Mouse (Mus musculus) G1E (cell line): ENCODE measurements around the gene Slc22a23. TPM values are rescaled to one million over a fixed set of nuclear protein-coding genes. Genes with fewer than 3 reads are reported as not detected.
A peak's percentile ranks its signal among the peaks of the same experiment; 100 is the strongest.

ENCODE experiments used
- ATAC-seq: 2 replicates; pipeline ENCODE4 v1.8.0; 2016; ENCODE audit warnings: mild to moderate bottlenecking; ENCODE audit not compliant: insufficient number of reproducible peaks, poor library complexity, low FRiP score, severe bottlenecking; ENCODE audit errors: extremely low read depth
- DNase-seq: peaks from one replicate; pipeline ENCODE4 v3.0.0; 2012; ENCODE audit warnings: low spot score
- H3K27me3 ChIP-seq: 2 replicates; pipeline ENCODE4 v1.6.1; 2012; ENCODE audit warnings: mild to moderate bottlenecking, low read length, inconsistent platforms; ENCODE audit not compliant: insufficient read depth
- H3K36me3 ChIP-seq: replicated peaks from 2 replicates; pipeline ENCODE3; 2012; ENCODE audit warnings: mild to moderate bottlenecking, inconsistent platforms
- H3K4me1 ChIP-seq: 2 replicates; pipeline ENCODE4 v1.6.1; 2012; ENCODE audit warnings: low read depth, low read length, inconsistent platforms, mixed read lengths; ENCODE audit not compliant: insufficient read depth
- H3K4me3 ChIP-seq: 2 replicates; pipeline ENCODE4 v1.5.1; 2012; ENCODE audit warnings: low read depth, mild to moderate bottlenecking, inconsistent platforms, low read length, moderate library complexity, mixed read lengths
- H3K9me3 ChIP-seq: replicated peaks from 2 replicates; pipeline ENCODE4 v1.6.1; 2012; ENCODE audit warnings: inconsistent platforms
- CTCF ChIP-seq: IDR thresholded peaks from 2 replicates; pipeline ENCODE4 v1.5.1; 2012; ENCODE audit warnings: low read depth, low read length, inconsistent platforms, mixed read lengths
- GATA1 ChIP-seq: IDR thresholded peaks from 2 replicates; pipeline ENCODE4 v1.6.1; 2012; ENCODE audit warnings: borderline replicate concordance, low read length, inconsistent platforms, mixed read lengths
- GATA2 ChIP-seq: IDR thresholded peaks from 2 replicates; pipeline ENCODE4 v1.6.1; 2012; ENCODE audit warnings: low read depth, low read length, inconsistent platforms, borderline replicate concordance
- POLR2AphosphoS5 ChIP-seq: IDR thresholded peaks from 2 replicates; pipeline ENCODE4 v1.6.1; 2012; ENCODE audit warnings: low read depth, low read length, inconsistent platforms; ENCODE audit not compliant: insufficient replicate concordance
- TAL1 ChIP-seq: conservative IDR thresholded peaks from 2 replicates; pipeline ENCODE4 v1.6.1; 2012; ENCODE audit warnings: low read depth, low read length, inconsistent platforms, mixed read lengths
- polyA plus RNA-seq: library from polyadenylated mRNA; stranded (reverse); fragments of >175 nt; gene quantifications from 2 replicates; pipeline ENCODE4 v1.2.3, GENCODE M21; 2012
- total RNA-seq, 2 experiments: library from RNA; stranded (forward) in 1 of 2; stranded (reverse) in 1 of 2; fragments of 200-1000 nt in 1 of 2; fragments of >200 nt in 1 of 2; fragmentation: Nextera tagmentation in 1 of 2; gene quantifications; 2 replicates each; pipeline ENCODE4 v1.2.3; 2014 to 2017

Slc22a23 gene
- total and polyA plus RNA-seq, 3 experiments: 18.0 to 68.0 (median 43.8) TPM

GRCm38 (mm10) chr13:34353241-34353640, 8.3 kb upstream of the Slc22a23 start:
- H3K9me3 ChIP-seq: no peaks in the 10 kb centered on the region
- peaks cover 17% of the 10 kb centered on the region for H3K4me1 ChIP-seq
- H3K36me3 ChIP-seq: no peaks in the 10 kb centered on the region
- no peak overlapping the region for H3K4me3 ChIP-seq
- no peak for ATAC-seq
- peaks cover 10% of the 10 kb centered on the region; the same call in 1 of the 2 replicates for H3K27me3 ChIP-seq
- DNase-seq: no peak
- TF ChIP-seq TAL1 (no peak), CTCF (no peak), GATA1 (no peak), POLR2AphosphoS5 (no peak), GATA2 (no peak)

- Histone ChIP-seq H3K9me3 (no peaks in the 10 kb centered on the region), H3K27me3 (no peaks in the 10 kb centered on the region), H3K4me3 (no peak overlapping the region), H3K36me3 (no peaks in the 10 kb centered on the region), H3K4me1 (peaks cover 35% of the 10 kb centered on the region)
- no peak for ATAC-seq
- no peak for DNase-seq
- TF ChIP-seq GATA2: no peak
- no peak for TF ChIP-seq POLR2AphosphoS5
- TF ChIP-seq GATA1: no peak
- no peak for TF ChIP-seq CTCF
- TF ChIP-seq TAL1: no peak
These were observed 6.5 kb upstream of the Slc22a23 start for GRCm38 (mm10) chr13:34351437-34351836.

- Histone ChIP-seq H3K36me3 (no peaks in the 10 kb centered on the region), H3K4me3 (no peak overlapping the region; the same call in 1 of the 2 replicates), H3K27me3 (no peaks in the 10 kb centered on the region), H3K4me1 (peaks cover 58% of the 10 kb centered on the region), H3K9me3 (no peaks in the 10 kb centered on the region)
- TF ChIP-seq TAL1 (peak; percentile 47; the same call in 1 of the 2 replicates), CTCF (no peak), GATA1 (no peak), POLR2AphosphoS5 (no peak), GATA2 (no peak)
- DNase-seq: peak; percentile 20
- ATAC-seq: peak; percentile 81
These were observed 3.2 kb upstream of the Slc22a23 start for GRCm38 (mm10) chr13:34347960-34348889.

GRCm38 (mm10) chr13:34346748-34347147, 1.8 kb upstream of the Slc22a23 start:
- Histone ChIP-seq H3K9me3 (no peaks in the 10 kb centered on the region), H3K4me3 (peak overlapping the region; percentile 0; the same call in 1 of the 2 replicates), H3K36me3 (peaks cover 4% of the 10 kb centered on the region), H3K4me1 (peaks cover 73% of the 10 kb centered on the region), H3K27me3 (no peaks in the 10 kb centered on the region)
- DNase-seq (no peak), ATAC-seq (0 out of 2 replicates have a peak, but pooled peaks have one; percentile 22)
- TF ChIP-seq GATA2 (no peak), CTCF (no peak), TAL1 (no peak)

- peaks cover 78% of the 10 kb centered on the region for H3K4me1 ChIP-seq
- no peak for DNase-seq
- TF ChIP-seq POLR2AphosphoS5 (no peak), TAL1 (peak; percentile 32; the same call in 1 of the 2 replicates)
- H3K36me3 ChIP-seq: peaks cover 9% of the 10 kb centered on the region
- ATAC-seq: no peak
- H3K9me3 ChIP-seq: no peaks in the 10 kb centered on the region
- peak overlapping the region; percentile 89; the same call in 1 of the 2 replicates for H3K4me3 ChIP-seq
- no peaks in the 10 kb centered on the region for H3K27me3 ChIP-seq
These were observed 1.3 kb upstream of the Slc22a23 start for GRCm38 (mm10) chr13:34346238-34346637.

GRCm38 (mm10) chr13:34344376-34345127, 430 bp downstream of the Slc22a23 start:
- ATAC-seq (no peak), DNase-seq (peak; percentile 19)
- Histone ChIP-seq H3K36me3 (peaks cover 19% of the 10 kb centered on the region), H3K27me3 (no peaks in the 10 kb centered on the region), H3K9me3 (no peaks in the 10 kb centered on the region), H3K4me3 (peak overlapping the region; percentile 89), H3K4me1 (peaks cover 80% of the 10 kb centered on the region)
- TF ChIP-seq CTCF (no peak), GATA1 (no peak), TAL1 (no peak), POLR2AphosphoS5 (no peak), GATA2 (no peak)
